Mouse (Mus musculus): ENCODE measurements around the gene Mcub. TPM values are rescaled to one million over a fixed set of nuclear protein-coding genes. Genes with fewer than 3 reads are reported as not detected.

Gene Mcub
- polyA plus RNA-seq, 1 experiment from 2014 or later: 3.4 TPM

GRCm38 (mm10) chr3:129970529-129971515 is 816 bp upstream of the Mcub start:
- Histone ChIP-seq H3K9me3 (ENCODE audit: control insufficient read depth, low read depth, low read length) (no peaks in the 10 kb centered on the region), H3K9ac (replicated peaks; ENCODE audit: low read depth, low read length) (no peak overlapping the region)

GRCm38 (mm10) chr3:129969031-129969430 is 975 bp downstream of the Mcub start:
- peak; percentile 2; the same call in 1 of the 2 replicates for ATAC-seq (ENCODE audit: insufficient number of reproducible peaks, insufficient read depth, low FRiP score, low read depth)
- WGBS: 34% methylated on average over 10 of the region's 10 CpGs

More at GRCm38 (mm10) chr3:129970529-129971515, 816 bp upstream of the Mcub start:
- peak overlapping the region; percentile 81 for H3K4me2 ChIP-seq (replicated peaks; ENCODE audit: low read depth, low read length)
- peak; percentile 33; the same call in 1 of the 2 replicates for ATAC-seq (ENCODE audit: insufficient number of reproducible peaks, insufficient read depth, low FRiP score, low read depth)
- H3K4me3 ChIP-seq (ENCODE audit: low read depth, low read length): peak overlapping the region; percentile 44
- 15% methylated on average over 19 of the region's 19 CpGs for WGBS
- H3K4me1 ChIP-seq (ENCODE audit: control insufficient read depth, insufficient read depth, low read length): peaks cover 8% of the 10 kb centered on the region
- H3K36me3 ChIP-seq (ENCODE audit: control insufficient read depth, insufficient read depth, low read length): no peaks in the 10 kb centered on the region
- peaks cover 6% of the 10 kb centered on the region; the same call in 1 of the 2 replicates for H3K27me3 ChIP-seq (ENCODE audit: control insufficient read depth, insufficient read depth, low read length)
- no peak overlapping the region for H3K27ac ChIP-seq (ENCODE audit: low read length)

GRCm38 (mm10) chr3:129967874-129968273 is 2.1 kb downstream of the Mcub start:
- Histone ChIP-seq H3K4me1 (ENCODE audit: control insufficient read depth, insufficient read depth, low read length) (peaks cover 8% of the 10 kb centered on the region), H3K9me3 (ENCODE audit: control insufficient read depth, low read depth, low read length) (no peaks in the 10 kb centered on the region), H3K9ac (replicated peaks; ENCODE audit: low read depth, low read length) (no peak overlapping the region), H3K27me3 (ENCODE audit: control insufficient read depth, insufficient read depth, low read length) (peaks cover 6% of the 10 kb centered on the region; the same call in 1 of the 2 replicates), H3K4me2 (replicated peaks; ENCODE audit: low read depth, low read length) (no peak overlapping the region), H3K36me3 (ENCODE audit: control insufficient read depth, insufficient read depth, low read length) (no peaks in the 10 kb centered on the region), H3K27ac (ENCODE audit: low read length) (no peak overlapping the region), H3K4me3 (ENCODE audit: low read depth, low read length) (no peak overlapping the region)
- no peak for ATAC-seq (ENCODE audit: insufficient number of reproducible peaks, insufficient read depth, low FRiP score, low read depth)
- whole genome bisulfite sequencing: 72% methylated on average over 9 of the region's 9 CpGs

More at GRCm38 (mm10) chr3:129969031-129969430, 975 bp downstream of the Mcub start:
- Histone ChIP-seq H3K4me3 (ENCODE audit: low read depth, low read length) (peak overlapping the region; percentile 44; the same call in 1 of the 2 replicates), H3K9ac (replicated peaks; ENCODE audit: low read depth, low read length) (no peak overlapping the region), H3K4me2 (replicated peaks; ENCODE audit: low read depth, low read length) (peak overlapping the region; percentile 81), H3K36me3 (ENCODE audit: control insufficient read depth, insufficient read depth, low read length) (no peaks in the 10 kb centered on the region), H3K9me3 (ENCODE audit: control insufficient read depth, low read depth, low read length) (no peaks in the 10 kb centered on the region), H3K27ac (ENCODE audit: low read length) (no peak overlapping the region), H3K27me3 (ENCODE audit: control insufficient read depth, insufficient read depth, low read length) (peaks cover 6% of the 10 kb centered on the region; the same call in 1 of the 2 replicates), H3K4me1 (ENCODE audit: control insufficient read depth, insufficient read depth, low read length) (peaks cover 8% of the 10 kb centered on the region)

- Histone ChIP-seq H3K9me3 (ENCODE audit: control insufficient read depth, low read depth, low read length) (no peaks in the 10 kb centered on the region), H3K27me3 (ENCODE audit: control insufficient read depth, insufficient read depth, low read length) (peaks cover 6% of the 10 kb centered on the region; the same call in 1 of the 2 replicates), H3K4me2 (replicated peaks; ENCODE audit: low read depth, low read length) (no peak overlapping the region), H3K27ac (ENCODE audit: low read length) (no peak overlapping the region), H3K4me1 (ENCODE audit: control insufficient read depth, insufficient read depth, low read length) (no peaks in the 10 kb centered on the region), H3K9ac (replicated peaks; ENCODE audit: low read depth, low read length) (no peak overlapping the region), H3K4me3 (ENCODE audit: low read depth, low read length) (no peak overlapping the region), H3K36me3 (ENCODE audit: control insufficient read depth, insufficient read depth, low read length) (no peaks in the 10 kb centered on the region)
- no peak for ATAC-seq (ENCODE audit: insufficient number of reproducible peaks, insufficient read depth, low FRiP score, low read depth)
- WGBS: 87% methylated on average over 8 of the region's 8 CpGs
Measured at GRCm38 (mm10) chr3:129964681-129965080, 5.3 kb downstream of the Mcub start.

- H3K4me2 ChIP-seq (replicated peaks; ENCODE audit: low read depth, low read length): no peak overlapping the region
- H3K27me3 ChIP-seq (ENCODE audit: control insufficient read depth, insufficient read depth, low read length): no peaks in the 10 kb centered on the region
- H3K4me3 ChIP-seq (ENCODE audit: low read depth, low read length): no peak overlapping the region
- ATAC-seq (ENCODE audit: insufficient number of reproducible peaks, insufficient read depth, low FRiP score, low read depth): no peak
- 52% methylated on average over 8 of the region's 8 CpGs for WGBS
- H3K9ac ChIP-seq (replicated peaks; ENCODE audit: low read depth, low read length): no peak overlapping the region
- H3K4me1 ChIP-seq (ENCODE audit: control insufficient read depth, insufficient read depth, low read length): no peaks in the 10 kb centered on the region
- H3K36me3 ChIP-seq (ENCODE audit: control insufficient read depth, insufficient read depth, low read length): no peaks in the 10 kb centered on the region
- no peak overlapping the region for H3K27ac ChIP-seq (ENCODE audit: low read length)
- H3K9me3 ChIP-seq (ENCODE audit: control insufficient read depth, low read depth, low read length): no peaks in the 10 kb centered on the region
Measured at GRCm38 (mm10) chr3:129962533-129962932, 7.5 kb downstream of the Mcub start.

GRCm38 (mm10) chr3:129953296-129953695 is 16.7 kb downstream of the Mcub start:
- Histone ChIP-seq H3K36me3 (ENCODE audit: control insufficient read depth, insufficient read depth, low read length) (no peaks in the 10 kb centered on the region), H3K27ac (ENCODE audit: low read length) (no peak overlapping the region), H3K9ac (replicated peaks; ENCODE audit: low read depth, low read length) (no peak overlapping the region), H3K4me2 (replicated peaks; ENCODE audit: low read depth, low read length) (no peak overlapping the region), H3K27me3 (ENCODE audit: control insufficient read depth, insufficient read depth, low read length) (no peaks in the 10 kb centered on the region), H3K9me3 (ENCODE audit: control insufficient read depth, low read depth, low read length) (no peaks in the 10 kb centered on the region), H3K4me3 (ENCODE audit: low read depth, low read length) (no peak overlapping the region), H3K4me1 (ENCODE audit: control insufficient read depth, insufficient read depth, low read length) (no peaks in the 10 kb centered on the region)
- ATAC-seq (ENCODE audit: insufficient number of reproducible peaks, insufficient read depth, low FRiP score, low read depth): no peak
- 85% methylated on average over 4 of the region's 4 CpGs for WGBS

GRCm38 (mm10) chr3:129949158-129949773 is 20.7 kb downstream of the Mcub start:
- 83% methylated on average over 5 of the region's 5 CpGs for WGBS
- Histone ChIP-seq H3K4me3 (ENCODE audit: low read depth, low read length) (no peak overlapping the region), H3K36me3 (ENCODE audit: control insufficient read depth, insufficient read depth, low read length) (no peaks in the 10 kb centered on the region), H3K4me1 (ENCODE audit: control insufficient read depth, insufficient read depth, low read length) (no peaks in the 10 kb centered on the region), H3K9me3 (ENCODE audit: control insufficient read depth, low read depth, low read length) (no peaks in the 10 kb centered on the region), H3K4me2 (replicated peaks; ENCODE audit: low read depth, low read length) (no peak overlapping the region), H3K27me3 (ENCODE audit: control insufficient read depth, insufficient read depth, low read length) (no peaks in the 10 kb centered on the region), H3K27ac (ENCODE audit: low read length) (no peak overlapping the region), H3K9ac (replicated peaks; ENCODE audit: low read depth, low read length) (no peak overlapping the region)
- no peak for ATAC-seq (ENCODE audit: insufficient number of reproducible peaks, insufficient read depth, low FRiP score, low read depth)

- Histone ChIP-seq H3K36me3 (ENCODE audit: control insufficient read depth, insufficient read depth, low read length) (no peaks in the 10 kb centered on the region), H3K9ac (replicated peaks; ENCODE audit: low read depth, low read length) (no peak overlapping the region), H3K4me2 (replicated peaks; ENCODE audit: low read depth, low read length) (no peak overlapping the region), H3K27me3 (ENCODE audit: control insufficient read depth, insufficient read depth, low read length) (no peaks in the 10 kb centered on the region), H3K4me1 (ENCODE audit: control insufficient read depth, insufficient read depth, low read length) (no peaks in the 10 kb centered on the region), H3K27ac (ENCODE audit: low read length) (no peak overlapping the region), H3K9me3 (ENCODE audit: control insufficient read depth, low read depth, low read length) (no peaks in the 10 kb centered on the region), H3K4me3 (ENCODE audit: low read depth, low read length) (no peak overlapping the region)
- WGBS: 87% methylated on average over 5 of the region's 5 CpGs
- no peak for ATAC-seq (ENCODE audit: insufficient number of reproducible peaks, insufficient read depth, low FRiP score, low read depth)
Measured at GRCm38 (mm10) chr3:129948359-129948758, 21.6 kb downstream of the Mcub start.

Measured in stomach, embryonic 14.5 days (tissue).